Mouse (Mus musculus) CD4-positive helper T cell, adult 2 months (primary cell): ENCODE results near the gene Helb.
"Not testable (repeated sequence)": the region's sequence is repeated elsewhere in the genome, so short reads cannot be mapped to it uniquely, and the experiment has no call there.

Source experiments
- DNase-seq: peaks from one replicate; pipeline ENCODE4 v3.0.0-alpha.2; 2012; ENCODE audit warnings: low read depth, missing footprints, low spot score

Helb gene

GRCm38 (mm10) chr10:120112507-120113396 lies at the start of gene Helb:
Gene Helb (minus strand): TSS chr10:120112987.
- DNase-seq = peak; percentile 97

DNA sequence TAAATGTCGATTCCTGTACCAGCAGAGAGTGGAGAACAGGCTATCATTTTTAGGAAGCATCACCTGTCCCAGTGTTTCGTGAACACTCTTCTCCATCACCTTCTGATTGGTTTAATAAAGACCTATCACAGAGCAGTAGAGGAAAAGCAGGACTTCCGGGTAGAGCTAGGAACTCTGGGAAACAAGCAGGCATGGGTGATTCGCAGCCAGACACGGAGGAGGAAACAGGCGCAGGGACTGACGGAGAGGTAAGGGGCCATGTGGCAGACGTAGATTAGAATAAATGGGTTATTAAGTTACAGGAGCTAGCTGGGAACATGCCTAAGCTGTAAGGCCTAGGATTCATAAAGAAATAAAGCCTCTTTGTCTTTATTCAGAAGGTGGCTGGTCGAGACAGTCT lies 47.7 kb upstream of the Helb start:
- DNase-seq = no peak

GRCm38 (mm10) chr10:120153911-120154310 lies 41.1 kb upstream of the Helb start:
- no peak for DNase-seq

DNA sequence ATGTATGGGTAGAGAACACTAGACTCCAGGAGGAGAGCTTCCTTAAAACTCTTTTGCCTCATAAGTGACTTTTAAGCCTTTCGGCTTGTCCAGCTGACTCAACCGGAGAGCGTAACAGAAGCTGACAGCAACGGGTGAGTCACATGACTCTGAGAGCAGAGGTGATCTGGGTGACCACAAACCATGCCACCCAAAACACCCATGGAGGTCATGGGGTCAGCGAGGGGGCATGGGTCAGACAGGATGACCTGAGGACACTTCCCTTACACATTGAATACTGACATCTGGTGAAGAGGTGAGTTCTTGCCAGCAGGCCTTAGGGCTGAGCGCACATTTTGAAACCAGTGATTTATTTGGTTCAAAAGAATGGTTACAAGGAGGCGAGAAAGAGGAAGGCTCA lies 38.9 kb upstream of the Helb start:
- DNase-seq = no peak

DNA sequence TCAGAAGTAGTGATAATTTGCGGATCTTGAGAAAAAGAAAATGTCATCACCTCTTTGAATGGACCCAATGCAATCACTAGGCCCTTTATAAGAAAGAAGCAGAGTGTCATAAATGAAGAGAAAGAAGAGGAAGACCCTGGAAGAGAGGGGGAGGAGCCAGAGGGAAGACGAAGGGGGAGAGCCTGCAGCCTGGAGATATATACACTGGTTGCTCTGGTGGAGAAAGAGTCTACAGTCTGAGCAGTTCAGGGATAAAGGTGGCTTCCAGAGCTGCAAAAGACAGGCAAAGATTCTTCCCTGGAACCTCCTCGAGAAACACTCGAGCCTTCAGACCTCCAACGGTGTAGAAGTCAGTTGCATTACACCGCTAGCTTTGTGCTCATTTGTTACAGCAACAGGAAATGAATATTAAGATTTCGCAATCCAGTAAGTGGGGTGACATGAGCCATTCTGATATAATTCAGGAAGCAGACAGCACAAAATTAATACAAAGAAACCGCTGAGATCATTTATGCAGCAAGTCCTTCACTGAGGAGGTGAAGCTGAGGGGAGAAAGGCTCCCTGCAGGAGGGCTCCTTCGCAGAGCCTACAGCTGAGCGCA lies 28.2 kb upstream of the Helb start:
- DNase-seq = no peak

- DNase-seq = no peak
These were observed 27.4 kb upstream of the Helb start for GRCm38 (mm10) chr10:120140193-120140592.

DNA sequence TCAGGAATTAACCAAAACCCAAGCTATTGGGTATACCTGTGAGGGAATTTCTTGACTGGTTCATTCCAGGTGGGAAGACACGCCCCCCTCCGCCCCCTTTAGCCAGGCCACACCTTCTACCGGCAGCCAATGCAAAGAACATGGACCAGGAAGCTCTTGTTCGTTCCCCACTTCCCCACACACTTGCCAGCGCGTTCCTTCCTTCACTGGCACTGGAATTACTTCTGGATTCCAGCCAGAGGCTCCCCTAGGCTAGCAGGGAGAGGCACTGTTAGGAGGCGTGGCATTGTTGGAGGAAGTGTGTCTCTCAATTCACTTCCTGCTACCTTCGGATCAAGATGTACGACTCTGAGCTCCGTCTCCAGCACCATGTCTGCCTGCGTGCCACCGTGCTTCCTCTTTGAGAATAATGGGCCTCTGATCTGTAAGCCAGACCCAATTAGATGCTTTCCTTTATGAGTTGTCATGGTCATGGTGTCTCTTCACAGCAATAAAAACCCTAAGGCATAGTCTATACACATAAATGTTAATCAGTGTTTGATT lies 23.3 kb upstream of the Helb start:
- DNase-seq = no peak

GRCm38 (mm10) chr10:120133697-120134096 lies 20.9 kb upstream of the Helb start:
- DNase-seq = no peak

GRCm38 (mm10) chr10:120130621-120131020 lies 17.8 kb upstream of the Helb start:
- DNase-seq = peak; percentile 24

- no peak for DNase-seq
These were observed 16.0 kb upstream of the Helb start for GRCm38 (mm10) chr10:120128601-120129277.

GRCm38 (mm10) chr10:120125465-120125857 lies 12.7 kb upstream of the Helb start:
- DNase-seq = no peak

- DNase-seq = peak; percentile 77
These were observed 12.1 kb upstream of the Helb start for GRCm38 (mm10) chr10:120124801-120125464.

GRCm38 (mm10) chr10:120123721-120124120 lies 10.9 kb upstream of the Helb start:
- peak; percentile 25 for DNase-seq

DNA sequence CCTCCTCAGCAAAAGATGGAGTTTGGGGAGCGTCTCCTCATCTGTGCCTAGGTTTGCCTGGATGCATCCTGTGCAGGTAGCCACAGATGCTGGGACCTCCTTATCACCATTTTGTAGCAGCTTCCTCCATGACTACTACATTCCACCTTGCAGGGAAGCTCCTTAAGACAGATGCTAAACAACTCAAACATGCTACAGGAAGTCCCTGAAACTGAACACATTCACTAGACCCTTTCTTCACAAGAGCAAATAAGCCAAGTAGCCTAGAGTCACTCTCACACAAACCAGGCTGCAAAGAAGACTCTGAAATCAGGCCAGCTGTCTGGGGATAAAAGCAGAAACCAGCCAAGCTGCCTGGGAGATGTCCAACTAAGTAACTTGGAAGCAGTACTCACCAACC lies 2.5 kb upstream of the Helb start:
- no peak for DNase-seq

GRCm38 (mm10) chr10:120114493-120114892 lies 1.7 kb upstream of the Helb start:
- no peak for DNase-seq

DNA sequence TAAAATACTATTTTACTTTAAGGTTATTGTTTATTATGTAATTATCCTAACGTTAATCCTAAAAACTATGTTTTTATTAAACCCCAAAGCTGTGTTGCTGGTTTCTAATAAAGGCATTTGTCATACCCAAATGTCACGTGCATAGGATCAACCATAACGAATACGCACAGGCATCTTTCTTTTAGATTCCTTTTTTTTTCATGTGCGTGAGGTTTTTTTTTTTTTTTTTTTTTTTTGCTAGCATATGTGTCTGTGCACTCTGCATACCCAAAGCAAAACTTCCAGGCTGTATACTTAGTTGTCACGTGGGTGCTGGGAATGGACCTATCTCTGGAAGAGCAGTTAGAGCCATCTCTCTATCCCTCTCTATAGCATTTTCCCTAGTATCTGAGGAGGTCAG lies 1.2 kb upstream of the Helb start:
- DNase-seq = no peak

DNA sequence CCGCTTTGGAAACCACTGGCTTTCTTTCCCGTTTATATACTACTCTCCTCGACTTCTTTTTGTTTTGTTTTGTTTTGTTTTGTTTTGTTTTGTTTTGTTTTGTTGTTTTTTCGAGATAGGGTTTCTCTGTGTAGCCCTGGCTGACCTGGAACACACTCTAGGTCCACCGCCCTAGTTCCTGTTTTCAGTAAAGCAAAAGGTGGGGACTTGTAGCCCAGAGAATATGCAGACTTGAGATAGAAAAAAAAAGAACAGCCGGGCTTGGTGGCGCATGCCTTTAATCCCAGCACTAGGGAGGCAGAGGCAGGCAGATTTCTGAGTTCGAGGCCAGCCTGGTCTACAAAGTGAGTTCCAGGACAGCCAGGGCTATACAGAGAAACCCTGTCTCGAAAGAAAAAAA lies 695 bp upstream of the Helb start:
- DNase-seq = not testable (repeated sequence)

DNA sequence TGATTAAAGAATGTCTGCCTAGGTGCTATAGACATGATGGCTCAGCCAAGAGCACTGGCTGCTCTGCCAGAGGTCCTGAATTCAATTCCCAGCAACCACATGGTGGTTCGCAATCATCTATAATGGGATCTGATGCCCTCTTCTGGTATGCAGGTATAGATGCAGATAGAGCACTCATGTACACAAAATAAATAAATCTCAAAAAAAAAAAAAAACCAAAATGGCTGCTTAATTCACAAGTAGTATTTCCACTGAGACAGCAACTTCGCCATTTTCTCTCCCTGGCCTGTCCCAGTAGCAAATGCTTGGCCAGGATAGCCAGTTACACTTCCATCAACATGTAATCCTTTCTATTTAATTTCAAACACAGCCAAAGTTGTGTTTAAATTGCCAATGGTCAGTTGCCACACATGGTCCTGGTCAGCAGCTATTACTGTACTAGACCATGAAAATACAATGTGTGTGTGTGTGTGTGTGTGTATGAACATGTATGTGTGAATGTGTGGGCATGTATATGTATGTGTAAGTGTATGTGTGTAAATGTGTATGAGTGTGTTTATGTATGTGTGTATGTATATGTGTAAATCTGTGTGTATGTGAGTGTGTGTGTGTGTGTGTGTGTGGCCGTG lies 982 bp downstream of the Helb start:
- DNase-seq = no peak

DNA sequence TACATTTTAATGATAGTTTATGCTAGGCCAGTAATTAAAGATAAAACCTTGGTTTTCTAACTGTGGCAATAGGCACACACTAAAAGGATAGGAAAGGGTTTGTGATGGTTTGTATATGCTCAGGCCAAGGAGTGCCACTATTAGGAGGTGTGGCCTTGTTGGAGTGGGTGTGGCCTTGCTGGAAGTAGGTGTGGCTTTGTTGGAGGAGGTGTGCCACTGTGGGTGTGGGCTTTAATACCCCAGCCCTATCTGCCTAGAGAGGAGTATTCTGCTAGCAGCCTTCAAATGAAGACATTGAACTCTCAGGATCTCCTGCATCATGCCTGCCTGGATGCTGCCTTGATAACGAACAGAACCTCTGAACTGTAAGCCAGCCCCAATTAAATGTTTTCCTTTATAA lies 12.0 kb downstream of the Helb start:
- no peak for DNase-seq

DNA sequence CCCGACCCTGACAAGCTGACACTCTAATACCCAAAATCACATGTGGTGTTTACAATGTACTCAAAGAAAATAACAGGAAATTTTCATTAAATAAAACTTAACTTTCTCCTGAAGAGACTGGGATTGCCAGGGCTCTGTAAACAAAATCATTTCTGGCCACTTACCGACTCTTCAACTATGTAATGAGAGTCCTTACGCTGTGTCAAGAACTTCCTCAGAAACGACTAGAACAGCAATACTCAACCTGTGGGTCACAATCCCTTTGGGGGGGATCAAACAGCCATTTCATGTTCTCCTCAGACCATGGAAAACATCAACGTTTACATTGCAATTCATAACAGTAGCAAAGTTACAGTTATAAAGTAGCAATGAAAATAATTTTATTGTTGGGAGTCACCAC lies 15.2 kb downstream of the Helb start:
- no peak for DNase-seq

- DNase-seq = no peak
These were observed 17.1 kb downstream of the Helb start for GRCm38 (mm10) chr10:120095716-120096115.
